ENCODE assay signal across 17 mouse cellular contexts in the genomic region with DNA sequence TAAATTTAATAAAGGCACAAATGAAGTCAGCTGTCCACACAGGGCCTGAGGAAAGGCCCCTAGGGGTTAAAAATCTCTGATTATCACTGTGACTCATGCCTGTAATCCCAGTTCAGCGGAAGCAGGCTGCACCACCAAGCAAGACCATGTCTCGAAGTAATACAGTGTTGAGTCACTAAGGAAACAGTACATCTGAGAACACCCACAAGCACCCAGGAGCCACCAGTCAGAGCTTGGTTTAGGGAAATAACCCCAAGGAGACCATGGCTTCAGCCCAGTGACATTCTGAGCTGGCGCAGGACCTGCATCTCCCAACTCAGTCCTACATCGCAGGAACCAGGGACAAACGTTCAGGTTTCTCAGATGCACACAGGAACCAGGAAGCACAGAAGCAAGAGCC. TPM values are rescaled to one million over a fixed set of nuclear protein-coding genes. Genes with fewer than 3 reads are reported as not detected.
A peak's percentile ranks its signal among the peaks of the same experiment; 100 is the strongest.
DNase-seq lines count a peak whose midpoint lies in the region.
"Had no signal": no experiment of that assay in that cellular context is flagged by ENCODE, and none has a peak within 500 bp of the region (broad histone marks: within the 10 kb centered on the region; RNA-seq: fewer than 3 reads in every experiment).

No protein-coding gene starts in this region.

- peak; percentile 8 to 18 for DNase-seq in adrenal gland, postnatal 36 days
- no peak for DNase-seq in adrenal gland, postnatal 10 days
- DNase-seq in urinary bladder, adult 18-20 months (ENCODE audit: low spot score in 2 of 2), result peak; percentile 51 to 53
- DNase-seq in urinary bladder, postnatal 10 days (ENCODE audit: low spot score), result no peak
- peak; percentile 15 to 31 for DNase-seq in heart, postnatal 10 days
- peak; percentile 30 for DNase-seq in urinary bladder, postnatal 25 days (ENCODE audit: low spot score)
- no peak for DNase-seq in kidney, adult 11 months
- no peak for DNase-seq in embryonic facial prominence, embryonic 10.5 days (ENCODE audit: low spot score)
- DNase-seq: B cell, adult 2 months; cerebellum, postnatal 36 days; forebrain, postnatal 0 days; kidney, postnatal 14 days; layer of hippocampus, postnatal 36 days; lung, adult 2 months; right cerebral cortex, postnatal 4 days had no signal

- H3K27me3 ChIP-seq in embryonic facial prominence, embryonic 10.5 days (replicated peaks; ENCODE audit: low read depth, poor library complexity, severe bottlenecking), result no peaks in the 10 kb centered on the region
- H3K27me3 ChIP-seq: embryonic facial prominence, embryonic 15.5 days; heart, embryonic 13.5 days had no signal

- intact Hi-C loops in heart, postnatal 10 days (cut with DNase I), result no loop called here

- 91% methylated on average over 5 of the region's 5 CpGs for WGBS in embryonic facial prominence, embryonic 10.5 days

- H3K4me1 ChIP-seq in embryonic facial prominence, embryonic 10.5 days, result no peaks in the 10 kb centered on the region
- H3K4me1 ChIP-seq: embryonic facial prominence, embryonic 15.5 days; heart, embryonic 13.5 days had no signal

- H3K36me3 ChIP-seq in embryonic facial prominence, embryonic 10.5 days (replicated peaks), result no peaks in the 10 kb centered on the region
- H3K36me3 ChIP-seq: embryonic facial prominence, embryonic 15.5 days had no signal

- H3K4me3 ChIP-seq in embryonic facial prominence, embryonic 10.5 days, result no peak overlapping the region
- H3K4me3 ChIP-seq: embryonic facial prominence, embryonic 15.5 days; heart, embryonic 13.5 days had no signal

- H3K9me3 ChIP-seq in embryonic facial prominence, embryonic 10.5 days, result no peaks in the 10 kb centered on the region
- H3K9me3 ChIP-seq: embryonic facial prominence, embryonic 15.5 days; heart, embryonic 13.5 days had no signal

- no peak overlapping the region for H3K27ac ChIP-seq in embryonic facial prominence, embryonic 10.5 days (replicated peaks)
- H3K27ac ChIP-seq: embryonic facial prominence, embryonic 15.5 days; heart, embryonic 13.5 days had no signal

RNA-seq across cellular contexts. Expression of a gene that starts 17.5 kb away (rescaled TPM):
- 10 to 100 TPM; 15.2 to 22.1 TPM for total RNA-seq in adrenal gland, postnatal 36 days (2021)
- 10 to 100 TPM; 20.7 to 22.9 TPM for total RNA-seq in adrenal gland, postnatal 10 days (2021)
- total RNA-seq in heart, postnatal 10 days (2021), result 10 to 100 TPM; 22.6 to 23.5 TPM
- 9.2 and 10.5 TPM in 2 replicates for polyA plus RNA-seq in embryonic facial prominence, embryonic 10.5 days (2016; fragmentation: Nextera tagmentation; extraction: Ambion mirVana)

Comparison
In these comparisons a context has a peak if more than half of its experiments do, and no peak if none do; other contexts are left out.
1. DNase-seq: peak in adrenal gland, postnatal 36 days (2 of 2), urinary bladder, adult 18-20 months (2 of 2), heart, postnatal 10 days (2 of 2) and urinary bladder, postnatal 25 days (single experiment); none in adrenal gland, postnatal 10 days (single experiment), urinary bladder, postnatal 10 days (single experiment), kidney, adult 11 months (single experiment) and embryonic facial prominence, embryonic 10.5 days (single experiment).